Mouse (Mus musculus) NIH3T3 (cell line): ENCODE data around the gene Krt24.
"Not testable (repeated sequence)": the region's sequence is repeated elsewhere in the genome, so short reads cannot be mapped to it uniquely, and the experiment has no call there.

Experiments used
- DNase-seq: peaks from one replicate; pipeline ENCODE4 v3.0.0-alpha.2; 2012; ENCODE audit warnings: low read depth

Gene Krt24

GRCm38 (mm10) chr11:99252671-99253070 is 32.4 kb downstream of the Krt24 start:
- DNase-seq, result no peak

GRCm38 (mm10) chr11:99250666-99251065 is 34.4 kb downstream of the Krt24 start:
- no peak for DNase-seq

- no peak for DNase-seq
These were observed 34.8 kb downstream of the Krt24 start for GRCm38 (mm10) chr11:99250241-99250640.

GRCm38 (mm10) chr11:99249115-99249514 is 35.9 kb downstream of the Krt24 start:
- no peak for DNase-seq

GRCm38 (mm10) chr11:99247916-99248315 is 37.1 kb downstream of the Krt24 start:
- no peak for DNase-seq

GRCm38 (mm10) chr11:99244519-99244918 is 40.5 kb downstream of the Krt24 start:
- DNase-seq, result not testable (repeated sequence)

- DNase-seq, result no peak
These were observed 41.2 kb downstream of the Krt24 start, which contains the start of gene Krt222 for GRCm38 (mm10) chr11:99243820-99244374. Krt222 (minus strand) TSS chr11:99244085.

- DNase-seq, result no peak
These were observed 41.8 kb downstream of the Krt24 start for GRCm38 (mm10) chr11:99243200-99243819.

GRCm38 (mm10) chr11:99242056-99242455 is 43.0 kb downstream of the Krt24 start:
- DNase-seq, result no peak

- DNase-seq, result peak; percentile 5
These were observed 46.6 kb downstream of the Krt24 start for GRCm38 (mm10) chr11:99238468-99238867.

- DNase-seq, result no peak
These were observed 53.8 kb downstream of the Krt24 start for GRCm38 (mm10) chr11:99231049-99231816.

GRCm38 (mm10) chr11:99230261-99231048 is 54.6 kb downstream of the Krt24 start, which contains the start of gene Smarce1:
Smarce1 (minus strand) TSS chr11:99231017.
- DNase-seq, result peak; percentile 91
